Mouse (Mus musculus): ENCODE data around the gene Myo3a. TPM values are rescaled to one million over a fixed set of nuclear protein-coding genes. Genes with fewer than 3 reads are reported as not detected.

Gene Myo3a
- polyA plus RNA-seq, 1 experiment from 2014 or later, result not detected

DNA sequence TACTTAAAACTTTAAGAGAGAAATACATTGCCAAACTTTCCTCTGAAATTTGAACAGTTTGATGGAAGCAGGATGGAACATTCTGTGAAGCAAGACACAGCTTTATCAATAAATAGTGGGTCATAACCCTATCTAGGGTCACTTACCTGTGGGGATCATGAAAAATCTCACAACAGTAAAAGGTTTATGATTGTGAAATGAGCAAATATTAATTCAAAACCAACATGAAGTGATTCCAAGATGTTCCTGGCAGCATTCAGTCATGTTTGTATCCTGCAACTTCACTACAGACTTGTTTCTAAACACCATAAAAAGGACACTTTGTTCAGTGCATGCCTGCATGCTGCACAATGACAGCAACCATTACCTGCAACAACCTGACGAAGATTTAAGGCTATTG is 436.4 kb downstream of the Myo3a start:
- ATAC-seq (replicated peaks; ENCODE audit: low FRiP score) (no peak), DNase-seq (ENCODE audit: low spot score) (no peak)
- H3K4me2 ChIP-seq, result no peak overlapping the region
- no peaks in the 10 kb centered on the region for H3K4me1 ChIP-seq (replicated peaks; ENCODE audit: control insufficient read depth, insufficient read depth, low read length)
- no peak overlapping the region for H3K9ac ChIP-seq (ENCODE audit: low read depth, low read length)
- no peaks in the 10 kb centered on the region for H3K9me3 ChIP-seq (ENCODE audit: control insufficient read depth, low read length)
- 64% methylated on average over 1 of the region's 1 CpGs for WGBS
- H3K27ac ChIP-seq (ENCODE audit: low read depth, low read length), result no peak overlapping the region
- no peaks in the 10 kb centered on the region for H3K36me3 ChIP-seq (ENCODE audit: control insufficient read depth, insufficient read depth, low read length)
- H3K4me3 ChIP-seq (ENCODE audit: low read depth, low read length), result no peak overlapping the region
- no peaks in the 10 kb centered on the region for H3K27me3 ChIP-seq (replicated peaks; ENCODE audit: control insufficient read depth, insufficient read depth, low read length)

Small RNAs within 50 kb of the gene (microRNA-seq; reads per million reads assigned to microRNA genes)
- gene Gm23636 (ENCODE audit: borderline number of aligned reads) (not detected), gene Mir3967 (ENCODE audit: borderline number of aligned reads) (not detected)

Data from liver, embryonic 11.5 days (tissue).